Mouse (Mus musculus): ENCODE measurements around the gene Tmem260.

The Tmem260 gene

DNA sequence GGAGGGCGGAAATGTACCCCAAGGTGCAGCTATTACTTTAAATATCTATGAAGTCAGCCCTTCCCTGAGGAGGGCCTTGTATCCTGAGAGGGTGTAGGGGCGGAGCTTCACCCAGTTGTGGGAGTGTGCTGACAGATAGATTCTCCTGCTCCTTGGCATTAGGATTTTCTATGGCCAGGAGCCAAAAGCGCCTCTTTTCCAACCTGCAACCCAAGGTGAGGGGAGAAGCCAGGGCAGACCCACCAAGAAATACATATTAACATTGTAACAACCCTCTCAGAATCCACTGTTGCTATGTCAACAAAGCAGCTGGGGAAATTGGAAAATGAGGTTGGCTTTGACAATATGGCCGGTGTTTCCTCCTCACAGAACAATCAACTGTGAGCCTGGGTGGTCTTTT, 107.3 kb downstream of the Tmem260 start:
- no peak for DNase-seq (ENCODE audit: low read depth)

DNA sequence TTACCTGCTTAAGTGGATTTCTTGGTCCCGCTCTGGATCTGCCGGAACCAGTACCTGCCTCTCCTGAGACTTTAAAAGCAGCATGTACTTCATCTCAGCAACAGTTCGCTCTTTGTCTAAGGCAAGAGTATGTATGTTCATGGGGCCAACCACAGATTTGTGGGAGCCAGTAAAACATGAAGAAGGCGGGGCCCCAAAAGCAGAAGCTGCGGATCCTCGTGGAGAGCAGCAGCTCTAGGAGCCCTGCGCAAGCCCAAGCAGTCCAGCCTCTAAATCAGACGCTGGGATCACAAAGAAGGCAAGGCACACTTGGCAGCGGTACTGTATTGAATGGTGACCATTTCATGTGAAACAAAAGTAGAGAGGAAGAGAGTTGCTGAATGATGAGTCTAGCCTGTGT, 107.8 kb downstream of the Tmem260 start:
- DNase-seq (ENCODE audit: low read depth) = no peak

DNA sequence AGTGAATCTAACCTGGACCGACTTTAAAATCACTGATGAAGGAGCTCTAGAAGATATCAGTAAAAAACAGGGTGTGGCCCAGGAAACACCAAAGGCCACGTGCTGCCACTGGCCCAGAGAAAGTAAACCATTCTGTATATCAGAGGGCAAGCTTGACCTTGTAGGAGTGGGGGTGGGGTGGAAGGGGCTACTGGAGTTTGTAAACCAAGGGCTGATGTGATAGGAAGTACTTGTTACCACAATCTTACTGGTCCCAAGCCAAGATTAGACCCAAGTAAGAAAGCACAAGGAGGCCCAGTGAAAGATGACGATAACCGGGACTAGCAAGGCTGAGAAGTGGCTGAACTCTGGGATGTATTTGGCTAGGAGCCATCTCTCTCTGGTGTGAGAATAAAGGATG, 113.1 kb downstream of the Tmem260 start:
- DNase-seq (ENCODE audit: low read depth) = no peak

DNA sequence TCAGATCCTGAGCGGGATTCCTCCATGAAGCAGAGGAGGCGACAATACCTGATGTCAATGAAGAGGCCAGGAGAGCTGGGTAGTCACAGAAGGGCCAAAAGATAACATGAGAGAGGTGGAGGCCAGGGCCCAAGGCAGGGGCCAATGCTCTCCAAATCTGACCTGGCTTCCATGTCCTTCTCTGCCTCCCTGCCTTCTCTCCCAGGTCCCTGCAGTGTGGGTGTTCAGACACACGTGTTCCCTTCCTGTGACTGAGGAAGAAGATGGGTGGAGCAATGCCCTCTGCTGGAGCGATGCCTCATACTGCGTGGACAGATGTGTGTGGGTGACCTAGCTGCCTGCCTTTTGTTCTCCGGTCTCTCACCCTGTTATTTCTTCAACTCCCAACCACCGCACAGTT, 113.8 kb downstream of the Tmem260 start:
- DNase-seq (ENCODE audit: low read depth) = no peak

DNA sequence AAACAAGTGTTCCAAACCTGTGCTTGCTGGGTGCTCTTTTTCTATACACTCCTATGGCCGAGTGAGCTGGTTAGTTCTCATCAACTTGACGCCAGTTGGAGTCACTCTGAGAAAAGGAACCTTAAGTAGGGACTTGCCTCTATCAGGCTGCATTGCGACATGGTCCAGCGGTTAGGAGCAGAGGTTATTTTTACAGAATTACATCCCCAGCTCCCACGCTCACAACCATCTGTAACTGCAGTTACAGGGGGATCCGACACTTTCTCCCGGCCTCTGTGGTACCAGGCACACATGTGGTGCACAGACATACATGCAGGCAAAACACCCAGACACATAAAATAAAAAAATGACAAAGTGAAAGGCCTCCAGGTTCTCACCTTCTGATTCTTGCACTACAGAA, 120.7 kb downstream of the Tmem260 start:
- DNase-seq (ENCODE audit: low read depth) = no peak
